Mouse (Mus musculus) cerebellum, postnatal 14 days (tissue): ENCODE results near the gene Coq4.

Experiments
- DNase-seq, 2 experiments: peaks; one replicate each; pipeline ENCODE4 v3.0.0; 2021; ENCODE audit warnings: mixed read lengths in 2 of 2

Coq4 gene

GRCm38 (mm10) chr2:29846911-29847310, 59.6 kb downstream of the Coq4 start:
- DNase-seq, result no peak
